Mouse (Mus musculus): Measurements from ENCODE around the gene Rbm20. TPM values are rescaled to one million over a fixed set of nuclear protein-coding genes. Genes with fewer than 3 reads are reported as not detected.
A peak's percentile ranks its signal among the peaks of the same experiment; 100 is the strongest.

Rbm20 gene
- polyA plus RNA-seq, 1 experiment from 2014 or later, result 52.0 TPM

DNA sequence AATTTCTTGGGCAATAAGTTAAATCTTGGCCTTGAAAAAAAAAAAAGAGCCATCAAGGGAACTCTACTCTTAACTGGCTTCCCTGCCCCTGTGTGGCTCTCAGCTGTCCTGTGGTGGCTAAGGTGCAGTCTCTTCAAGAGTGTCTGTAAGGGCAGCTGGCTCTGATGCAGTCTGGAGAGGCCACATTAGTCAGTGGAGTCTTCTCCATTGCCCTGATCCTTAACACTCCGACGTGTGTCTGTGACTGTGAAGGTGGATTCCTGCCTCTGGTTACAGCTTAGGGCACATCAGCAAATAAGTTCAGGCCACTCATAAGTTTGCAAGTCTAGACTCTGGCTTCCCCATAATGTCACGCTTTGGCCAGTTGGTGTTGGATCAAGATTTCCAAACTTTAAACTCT, 108.2 kb downstream of the Rbm20 start:
- no peaks in the 10 kb centered on the region for H3K27me3 ChIP-seq (ENCODE audit: control insufficient read depth, insufficient read depth, low read length)
- H3K9me3 ChIP-seq (ENCODE audit: control insufficient read depth, low read length), result no peaks in the 10 kb centered on the region
- 83% methylated on average over 3 of the region's 3 CpGs for WGBS
- no peak overlapping the region for H3K4me3 ChIP-seq (ENCODE audit: control insufficient read depth in 1 of 2, insufficient read depth in 1 of 2, low read depth in 1 of 2, low read length in 2 of 2)
- H3K27ac ChIP-seq (replicated peaks in 1 of 2; ENCODE audit: control insufficient read depth in 1 of 2, insufficient read depth in 1 of 2, low read depth in 2 of 2, low read length in 2 of 2), result no peak overlapping the region
- H3K4me2 ChIP-seq (ENCODE audit: low read length), result no peak overlapping the region
- H3K36me3 ChIP-seq (ENCODE audit: control insufficient read depth, insufficient read depth, low read length), result peaks cover 2% of the 10 kb centered on the region; the same call in 1 of the 2 replicates
- no peak overlapping the region for H3K9ac ChIP-seq (ENCODE audit: low read length)
- peaks cover 33 to 55% of the 10 kb centered on the region in 2 experiments for H3K4me1 ChIP-seq (ENCODE audit: control insufficient read depth in 2 of 2, insufficient read depth in 2 of 2, low read length in 2 of 2)
- no peak for ATAC-seq (ENCODE audit: insufficient number of reproducible peaks, insufficient read depth, low FRiP score, low read depth)

DNA sequence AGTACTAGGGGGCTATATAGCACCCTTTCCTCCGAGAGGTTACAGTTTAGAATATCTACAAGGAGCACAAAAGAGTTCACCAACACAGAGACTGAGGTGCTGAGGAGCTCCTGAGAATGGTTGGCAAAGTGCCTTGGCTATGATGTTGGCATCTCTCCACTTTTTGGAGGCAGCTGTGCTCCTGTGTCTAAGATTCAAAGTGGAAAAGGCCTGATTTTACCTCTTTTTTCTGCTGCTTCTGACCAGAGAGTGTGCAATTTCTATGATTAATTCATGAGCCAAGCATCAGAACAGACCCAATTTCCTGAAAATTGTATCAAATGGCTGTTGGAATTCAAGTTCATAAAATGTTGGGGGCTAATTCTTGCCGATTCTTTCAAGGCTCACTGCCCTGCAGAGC, 109.1 kb downstream of the Rbm20 start:
- peaks cover 31 to 62% of the 10 kb centered on the region in 2 experiments for H3K4me1 ChIP-seq (ENCODE audit: control insufficient read depth in 2 of 2, insufficient read depth in 2 of 2, low read length in 2 of 2)
- no peak overlapping the region for H3K9ac ChIP-seq (ENCODE audit: low read length)
- H3K27me3 ChIP-seq (ENCODE audit: control insufficient read depth, insufficient read depth, low read length), result no peaks in the 10 kb centered on the region
- no peak overlapping the region for H3K4me2 ChIP-seq (ENCODE audit: low read length)
- no peak overlapping the region for H3K4me3 ChIP-seq (ENCODE audit: control insufficient read depth in 1 of 2, insufficient read depth in 1 of 2, low read depth in 1 of 2, low read length in 2 of 2)
- H3K9me3 ChIP-seq (ENCODE audit: control insufficient read depth, low read length), result no peaks in the 10 kb centered on the region
- WGBS, result 34% methylated on average over 2 of the region's 2 CpGs
- H3K36me3 ChIP-seq (ENCODE audit: control insufficient read depth, insufficient read depth, low read length), result peaks cover 2% of the 10 kb centered on the region; the same call in 1 of the 2 replicates
- ATAC-seq (ENCODE audit: insufficient number of reproducible peaks, insufficient read depth, low FRiP score, low read depth), result no peak
- H3K27ac ChIP-seq (replicated peaks in 1 of 2; ENCODE audit: control insufficient read depth in 1 of 2, insufficient read depth in 1 of 2, low read depth in 2 of 2, low read length in 2 of 2), result peak overlapping the region; percentile 21 to 63; a peak in 3 of 4 replicates

DNA sequence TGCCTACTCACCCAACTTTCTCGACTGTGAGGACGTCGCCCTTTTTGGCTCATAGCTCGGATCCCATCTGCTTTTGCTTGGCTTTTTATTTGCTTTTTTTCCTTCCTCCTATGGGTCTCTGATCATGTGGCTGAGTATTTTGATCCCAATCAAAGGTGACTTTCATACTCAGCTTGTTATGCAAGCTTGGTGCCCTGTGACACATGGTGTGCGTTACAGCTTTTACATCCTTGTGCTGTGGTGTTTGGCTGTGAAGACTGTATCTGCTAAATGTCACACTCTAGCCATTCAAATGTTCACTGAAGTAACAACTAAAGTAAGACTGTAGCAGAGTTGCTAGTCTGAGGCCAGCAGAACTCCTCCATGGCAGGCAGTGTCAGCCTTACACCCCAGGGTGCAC, 109.7 kb downstream of the Rbm20 start:
- no peak for ATAC-seq (ENCODE audit: insufficient number of reproducible peaks, insufficient read depth, low FRiP score, low read depth)
- H3K9me3 ChIP-seq (ENCODE audit: control insufficient read depth, low read length), result no peaks in the 10 kb centered on the region
- H3K4me2 ChIP-seq (ENCODE audit: low read length), result no peak overlapping the region
- H3K9ac ChIP-seq (ENCODE audit: low read length), result no peak overlapping the region
- peak overlapping the region in 1 of 2 experiments; percentile 63; a peak in 2 of 4 replicates for H3K27ac ChIP-seq (replicated peaks in 1 of 2; ENCODE audit: control insufficient read depth in 1 of 2, insufficient read depth in 1 of 2, low read depth in 2 of 2, low read length in 2 of 2)
- no peak overlapping the region for H3K4me3 ChIP-seq (ENCODE audit: control insufficient read depth in 1 of 2, insufficient read depth in 1 of 2, low read depth in 1 of 2, low read length in 2 of 2)
- H3K27me3 ChIP-seq (ENCODE audit: control insufficient read depth, insufficient read depth, low read length), result no peaks in the 10 kb centered on the region
- H3K4me1 ChIP-seq (ENCODE audit: control insufficient read depth in 2 of 2, insufficient read depth in 2 of 2, low read length in 2 of 2), result peaks cover 35 to 68% of the 10 kb centered on the region in 2 experiments
- WGBS, result 73% methylated on average over 5 of the region's 5 CpGs
- H3K36me3 ChIP-seq (ENCODE audit: control insufficient read depth, insufficient read depth, low read length), result peaks cover 2% of the 10 kb centered on the region; the same call in 1 of the 2 replicates

DNA sequence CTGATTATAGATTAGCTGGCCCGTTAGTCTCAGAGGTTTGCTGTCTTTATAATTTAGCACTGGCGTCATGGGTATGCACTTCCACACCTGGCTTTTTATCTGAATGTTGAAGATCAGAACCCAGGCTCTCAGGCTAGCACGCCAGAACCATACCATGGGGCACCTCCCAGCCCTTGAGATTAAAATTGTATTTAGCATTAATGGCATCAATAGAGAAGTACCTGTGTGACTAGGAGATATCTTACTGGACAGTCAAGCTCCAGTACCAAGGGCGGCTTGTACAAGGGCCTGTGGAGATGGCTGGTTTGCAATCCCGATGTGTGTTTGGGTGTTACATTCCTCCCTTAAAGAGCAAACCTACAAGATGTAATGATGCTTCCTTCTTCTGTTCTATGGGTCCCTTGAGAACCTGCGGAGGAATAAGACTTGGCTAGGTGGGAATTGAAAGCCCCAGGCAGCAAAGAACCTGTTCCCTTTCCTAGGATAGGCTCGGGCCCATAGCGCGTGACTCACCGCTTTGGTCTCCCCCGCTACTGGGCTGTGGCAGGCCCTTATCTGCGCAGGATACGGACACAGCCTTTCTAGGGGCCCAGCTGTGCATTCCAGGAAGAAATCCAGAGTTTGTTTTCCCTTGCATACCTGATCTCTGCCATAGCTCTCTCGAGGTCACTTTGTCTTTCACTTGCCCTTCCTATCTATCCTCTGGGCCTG, 111.7 kb downstream of the Rbm20 start:
- no peak overlapping the region for H3K4me3 ChIP-seq (ENCODE audit: control insufficient read depth in 1 of 2, insufficient read depth in 1 of 2, low read depth in 1 of 2, low read length in 2 of 2)
- H3K4me1 ChIP-seq (ENCODE audit: control insufficient read depth in 2 of 2, insufficient read depth in 2 of 2, low read length in 2 of 2), result peaks cover 42 to 76% of the 10 kb centered on the region in 2 experiments
- ATAC-seq (ENCODE audit: insufficient number of reproducible peaks, insufficient read depth, low FRiP score, low read depth), result peak; percentile 50; the same call in 1 of the 2 replicates
- H3K9me3 ChIP-seq (ENCODE audit: control insufficient read depth, low read length), result no peaks in the 10 kb centered on the region
- H3K27ac ChIP-seq (replicated peaks in 1 of 2; ENCODE audit: control insufficient read depth in 1 of 2, insufficient read depth in 1 of 2, low read depth in 2 of 2, low read length in 2 of 2), result peak overlapping the region; percentile 34 to 72
- 0 out of 2 replicates have a peak overlapping the region, but pooled peaks have one; percentile 27 for H3K9ac ChIP-seq (ENCODE audit: low read length)
- 20% methylated on average over 14 of the region's 14 CpGs for WGBS
- no peaks in the 10 kb centered on the region for H3K27me3 ChIP-seq (ENCODE audit: control insufficient read depth, insufficient read depth, low read length)
- peaks cover 2% of the 10 kb centered on the region; the same call in 1 of the 2 replicates for H3K36me3 ChIP-seq (ENCODE audit: control insufficient read depth, insufficient read depth, low read length)
- H3K4me2 ChIP-seq (ENCODE audit: low read length), result peak overlapping the region; percentile 35

DNA sequence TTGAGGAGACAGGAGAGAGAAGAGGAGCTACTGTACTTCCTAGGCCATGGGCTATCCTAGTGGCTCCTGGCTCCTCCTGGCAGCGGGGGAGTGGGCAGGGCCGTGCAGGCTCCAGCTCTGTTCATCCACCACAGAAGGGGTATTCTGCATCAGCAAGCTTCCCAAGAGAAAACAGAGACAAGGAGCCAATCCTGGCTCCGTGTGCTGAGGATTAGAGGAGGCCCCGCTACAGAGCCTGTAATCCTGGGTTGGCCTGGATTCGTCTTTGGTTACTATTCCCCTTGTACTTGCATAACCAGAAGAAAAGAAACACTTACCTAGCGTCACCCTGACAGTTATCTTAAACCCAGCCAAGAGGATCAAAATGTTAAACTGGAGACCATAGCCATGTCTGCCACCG, 112.5 kb downstream of the Rbm20 start:
- Histone ChIP-seq H3K27me3 (ENCODE audit: control insufficient read depth, insufficient read depth, low read length) (no peaks in the 10 kb centered on the region), H3K36me3 (ENCODE audit: control insufficient read depth, insufficient read depth, low read length) (no peaks in the 10 kb centered on the region), H3K9me3 (ENCODE audit: control insufficient read depth, low read length) (no peaks in the 10 kb centered on the region), H3K4me2 (ENCODE audit: low read length) (peak overlapping the region; percentile 35; the same call in 1 of the 2 replicates), H3K4me1 (ENCODE audit: control insufficient read depth in 2 of 2, insufficient read depth in 2 of 2, low read length in 2 of 2) (peaks cover 44 to 76% of the 10 kb centered on the region in 2 experiments), H3K27ac (replicated peaks in 1 of 2; ENCODE audit: control insufficient read depth in 1 of 2, insufficient read depth in 1 of 2, low read depth in 2 of 2, low read length in 2 of 2) (peak overlapping the region; percentile 15 to 72; a peak in 3 of 4 replicates), H3K4me3 (ENCODE audit: control insufficient read depth in 1 of 2, insufficient read depth in 1 of 2, low read depth in 1 of 2, low read length in 2 of 2) (no peak overlapping the region), H3K9ac (ENCODE audit: low read length) (no peak overlapping the region)
- ATAC-seq (ENCODE audit: insufficient number of reproducible peaks, insufficient read depth, low FRiP score, low read depth), result no peak
- 49% methylated on average over 7 of the region's 7 CpGs for WGBS

DNA sequence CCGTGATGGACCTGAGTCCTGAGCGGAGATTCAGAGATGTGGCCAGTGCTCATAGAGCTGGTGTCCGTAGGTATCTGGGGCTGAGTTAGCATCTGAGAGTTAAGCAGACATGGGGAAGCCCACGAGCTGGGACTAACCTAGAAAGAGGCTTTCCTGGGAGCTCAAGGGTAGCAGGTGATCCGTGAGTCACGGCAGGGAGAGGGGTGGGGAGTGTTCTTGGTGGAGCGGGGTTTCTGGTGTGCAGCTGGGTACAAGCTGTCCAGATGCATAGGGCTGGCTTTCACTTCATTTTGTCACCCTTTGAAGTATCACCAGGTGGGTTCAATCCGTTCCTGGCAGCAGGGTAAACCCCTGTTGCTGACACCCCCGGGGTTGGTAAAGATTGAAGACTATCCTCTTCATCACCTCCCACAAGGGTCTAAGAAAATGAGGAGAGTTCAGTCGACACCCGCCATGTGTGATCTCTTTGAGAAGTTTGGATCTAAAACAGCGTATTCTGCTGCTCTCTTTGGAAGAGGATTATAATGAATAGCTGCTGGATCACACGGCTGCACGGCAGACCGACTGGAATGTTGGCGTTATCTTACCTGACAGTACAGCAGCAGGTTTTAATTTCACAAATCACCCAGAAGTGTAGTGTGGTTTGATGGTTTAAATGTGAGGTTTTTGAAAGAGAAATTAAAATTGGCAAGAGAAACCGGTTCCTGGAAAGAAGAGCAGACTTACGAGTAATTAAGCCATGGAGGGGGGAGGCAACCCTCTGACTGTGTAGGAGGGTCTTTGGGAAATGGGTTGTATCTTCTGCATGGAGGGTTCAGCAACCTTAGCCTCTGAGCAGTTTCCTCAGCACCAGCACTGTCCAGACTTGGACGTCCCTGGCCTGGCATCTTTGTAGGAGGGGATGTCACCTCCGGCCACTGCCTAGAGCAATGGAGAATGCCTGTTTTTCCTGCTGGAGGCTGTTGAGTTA, 114.9 kb downstream of the Rbm20 start:
- Histone ChIP-seq H3K36me3 (ENCODE audit: control insufficient read depth, insufficient read depth, low read length) (no peaks in the 10 kb centered on the region), H3K27me3 (ENCODE audit: control insufficient read depth, insufficient read depth, low read length) (no peaks in the 10 kb centered on the region), H3K4me3 (ENCODE audit: control insufficient read depth in 1 of 2, insufficient read depth in 1 of 2, low read depth in 1 of 2, low read length in 2 of 2) (peak overlapping the region; percentile 3 to 45; a peak in 3 of 4 replicates), H3K9ac (ENCODE audit: low read length) (peak overlapping the region; percentile 67), H3K27ac (replicated peaks in 1 of 2; ENCODE audit: control insufficient read depth in 1 of 2, insufficient read depth in 1 of 2, low read depth in 2 of 2, low read length in 2 of 2) (peak overlapping the region; percentile 95 to 97), H3K4me1 (ENCODE audit: control insufficient read depth in 2 of 2, insufficient read depth in 2 of 2, low read length in 2 of 2) (peaks cover 37 to 74% of the 10 kb centered on the region in 2 experiments), H3K4me2 (ENCODE audit: low read length) (peak overlapping the region; percentile 60), H3K9me3 (ENCODE audit: control insufficient read depth, low read length) (no peaks in the 10 kb centered on the region)
- 40% methylated on average over 20 of the region's 20 CpGs for WGBS
- ATAC-seq (ENCODE audit: insufficient number of reproducible peaks, insufficient read depth, low FRiP score, low read depth), result no peak

Data from heart, embryonic 14.5 days (tissue).